Mouse (Mus musculus) embryo, embryonic 9.5 days (tissue): ENCODE measurements around the gene Nxph4.

ENCODE experiments used
- DNase-seq: peaks from one replicate; pipeline ENCODE4 v3.0.0-alpha.2; 2017; ENCODE audit errors: extremely low spot score

The Nxph4 gene

DNA sequence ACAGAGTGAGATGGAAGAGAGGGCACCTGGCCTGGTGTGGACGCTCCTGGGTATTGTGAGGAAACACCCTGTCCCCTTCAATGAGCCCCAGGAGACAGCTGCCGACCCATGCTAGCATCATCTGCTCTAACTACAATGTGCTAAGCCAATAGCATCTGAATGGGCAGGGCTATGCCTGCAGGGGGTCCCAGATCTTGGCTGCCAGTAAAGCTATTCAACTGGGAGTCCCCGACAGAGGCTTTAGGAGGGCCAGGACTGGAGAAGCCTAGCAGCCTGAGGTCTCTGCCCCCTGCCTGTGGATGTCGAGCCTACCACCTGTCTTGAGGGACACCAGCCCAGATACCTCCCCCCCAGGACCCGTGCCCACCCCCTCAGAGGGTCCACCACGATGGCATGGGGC is 8.4 kb upstream of the Nxph4 start:
- DNase-seq, result no peak

GRCm38 (mm10) chr10:127542084-127542483 is 7.7 kb upstream of the Nxph4 start:
- DNase-seq, result no peak

- no peak for DNase-seq
These were observed 7.2 kb upstream of the Nxph4 start for GRCm38 (mm10) chr10:127541510-127541909.

GRCm38 (mm10) chr10:127537854-127538583 is 3.7 kb upstream of the Nxph4 start:
- peak; percentile 65 for DNase-seq

GRCm38 (mm10) chr10:127536586-127537314 is 2.4 kb upstream of the Nxph4 start:
- peak; percentile 53 for DNase-seq

- DNase-seq, result no peak
These were observed 598 bp upstream of the Nxph4 start for GRCm38 (mm10) chr10:127534929-127535384.

GRCm38 (mm10) chr10:127531548-127531947 is 2.8 kb downstream of the Nxph4 start:
- no peak for DNase-seq

GRCm38 (mm10) chr10:127530945-127531344 is 3.4 kb downstream of the Nxph4 start:
- no peak for DNase-seq

DNA sequence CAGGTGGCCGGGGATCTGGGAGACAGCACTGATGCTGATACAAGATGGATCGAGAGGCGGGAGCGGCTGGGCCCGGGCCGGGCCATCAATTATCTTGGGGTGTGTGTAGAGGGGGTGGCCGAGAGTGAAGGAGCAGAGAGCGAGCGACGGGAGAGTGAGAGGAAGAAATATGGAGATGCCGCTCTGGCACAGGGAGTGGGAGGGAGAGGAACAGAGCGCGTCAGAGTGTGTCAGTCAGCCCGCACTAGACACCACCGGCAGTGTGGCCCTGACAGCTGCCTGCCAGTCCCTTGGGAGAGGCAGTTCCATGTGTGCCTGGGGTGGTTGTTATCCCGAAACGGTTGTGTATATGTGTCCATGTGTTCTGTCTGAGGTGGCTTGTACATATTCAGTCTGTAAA is 6.9 kb downstream of the Nxph4 start:
- no peak for DNase-seq

- peak; percentile 75 for DNase-seq
These were observed 7.7 kb downstream of the Nxph4 start for GRCm38 (mm10) chr10:127526681-127527080.

- DNase-seq, result no peak
These were observed 8.3 kb downstream of the Nxph4 start for GRCm38 (mm10) chr10:127526048-127526447.

DNA sequence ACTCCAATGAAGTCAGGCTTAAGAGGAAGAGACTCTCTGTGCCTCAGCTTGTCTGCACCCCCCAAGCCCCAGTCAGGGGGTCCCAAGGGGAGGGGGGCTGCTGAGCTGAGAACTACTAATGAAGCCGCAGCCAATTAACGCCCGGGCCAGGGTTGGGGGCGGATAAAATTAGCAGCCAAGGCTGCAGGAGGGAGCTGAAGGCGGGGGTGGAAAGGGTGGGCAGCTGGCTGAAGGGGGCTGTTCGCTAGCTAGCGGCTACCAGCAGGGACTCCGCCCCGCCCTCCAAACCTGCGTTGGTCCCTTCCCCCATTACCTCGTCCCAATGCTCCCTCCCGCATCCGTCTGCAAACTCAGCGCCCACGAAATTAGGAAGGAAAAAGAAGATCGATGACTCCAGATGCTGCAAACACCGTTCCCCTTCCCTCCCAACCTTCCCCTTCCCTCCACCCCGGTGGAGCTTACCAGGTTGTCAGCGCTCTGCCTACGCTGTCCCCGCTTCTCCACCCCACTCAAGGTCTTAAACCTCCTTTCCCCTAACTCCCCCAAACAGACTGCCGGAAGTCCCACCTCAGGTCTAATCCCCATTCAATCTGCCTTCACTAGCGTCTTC is 9.6 kb downstream of the Nxph4 start:
- DNase-seq, result no peak

DNA sequence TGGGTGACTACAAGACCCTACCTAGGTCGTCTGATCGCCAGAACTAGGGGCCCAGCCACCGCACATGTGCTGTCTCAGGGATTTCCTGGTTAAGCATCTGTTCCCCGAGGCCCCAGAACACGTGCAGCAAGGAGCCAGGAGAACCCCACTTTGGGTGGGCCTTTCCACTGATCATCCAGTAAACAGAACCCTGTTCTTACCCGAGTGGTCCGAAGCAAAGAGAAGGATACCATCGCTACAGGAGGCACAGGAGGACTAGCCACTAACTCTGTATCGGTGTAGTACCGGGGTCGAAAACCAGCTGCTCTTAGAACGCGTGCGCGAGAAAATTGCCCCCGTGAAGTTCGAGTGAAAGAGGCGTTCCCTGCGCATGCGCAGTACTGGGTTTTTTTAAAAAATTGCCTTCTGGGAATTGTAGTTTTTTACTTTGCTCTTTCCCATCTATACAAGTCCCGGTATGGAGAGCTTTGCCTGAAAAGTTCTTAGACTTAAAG is 12.2 kb downstream of the Nxph4 start, which contains the start of gene Shmt2:
Gene Shmt2, minus strand, starts transcription at position 357 of the 494 bp plus-strand sequence.
- peak; percentile 91 for DNase-seq

DNA sequence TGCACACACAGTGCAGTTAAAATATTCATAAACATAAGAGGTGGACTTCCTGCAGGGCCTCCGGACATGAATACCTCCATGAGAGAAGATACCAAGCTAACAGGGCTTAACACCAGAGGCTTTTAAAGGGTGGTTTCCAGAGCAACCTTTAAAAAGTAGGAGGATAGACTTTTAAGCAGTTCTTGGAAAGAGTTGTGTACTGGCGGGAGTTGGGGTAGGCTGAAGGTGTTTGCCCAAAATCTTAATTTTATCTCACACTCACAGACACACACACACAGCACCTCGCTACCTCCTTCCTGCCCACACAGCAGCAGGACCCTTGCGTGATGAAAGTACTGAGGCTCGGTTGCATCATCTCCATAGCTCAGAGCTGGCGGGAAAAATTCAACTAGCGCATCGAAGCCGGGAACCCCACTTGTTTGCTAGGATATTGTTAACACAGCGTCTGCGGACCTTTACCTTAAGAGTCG is 12.7 kb downstream of the Nxph4 start:
- DNase-seq, result no peak

DNA sequence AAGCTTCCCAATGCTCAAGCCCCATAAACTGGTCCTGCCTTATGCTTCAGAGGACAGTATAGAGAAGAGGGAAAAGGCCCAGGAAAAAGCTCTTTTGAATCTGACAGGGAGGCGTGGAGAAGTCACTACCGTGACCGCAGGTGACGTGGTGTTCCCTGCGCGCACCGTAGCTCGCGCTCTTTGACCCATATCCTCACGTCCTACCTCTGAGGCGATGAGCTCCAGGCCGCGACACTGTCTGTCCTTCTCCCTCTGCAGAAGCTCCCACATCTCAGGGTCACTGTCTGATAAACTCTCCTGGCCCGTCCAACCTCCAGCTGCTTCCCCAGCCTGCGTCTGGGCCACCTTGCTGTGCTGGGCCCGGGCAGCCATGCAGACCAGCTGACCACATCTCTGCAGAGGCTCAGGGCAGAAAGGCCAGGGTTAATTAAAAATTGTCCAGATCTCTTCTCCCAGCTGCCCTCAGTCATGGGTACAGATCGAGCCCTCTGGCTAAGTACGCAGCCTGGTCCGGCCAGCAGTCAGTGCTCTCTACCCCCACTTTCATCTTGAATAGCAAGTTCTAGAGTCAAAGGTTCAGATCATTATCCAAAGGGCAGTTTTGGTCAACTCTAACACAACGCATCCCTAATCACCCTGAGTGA is 13.5 kb downstream of the Nxph4 start:
- no peak for DNase-seq

- no peak for DNase-seq
These were observed 14.3 kb downstream of the Nxph4 start for GRCm38 (mm10) chr10:127519903-127520713.

GRCm38 (mm10) chr10:127519041-127519701 is 15.2 kb downstream of the Nxph4 start:
- DNase-seq, result no peak

DNA sequence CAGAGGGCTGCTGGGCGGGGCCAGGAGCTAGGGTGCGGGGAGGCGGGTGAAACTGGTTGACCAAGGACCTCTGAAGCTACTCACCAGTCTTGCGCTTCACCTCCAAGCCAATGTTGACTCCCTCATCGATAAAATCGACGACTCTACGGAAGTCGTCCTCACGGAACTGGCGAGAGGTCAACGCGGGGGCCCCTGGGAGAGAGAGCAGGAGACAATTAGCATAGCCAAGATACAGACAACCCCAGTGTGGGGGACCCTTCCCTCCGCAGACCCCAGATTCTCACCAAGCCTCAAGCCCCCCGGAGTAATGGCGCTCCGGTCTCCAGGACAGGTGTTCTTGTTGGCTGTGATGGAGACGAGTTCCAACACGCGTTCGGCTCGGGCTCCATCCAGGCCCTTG is 16.4 kb downstream of the Nxph4 start:
- no peak for DNase-seq

DNA sequence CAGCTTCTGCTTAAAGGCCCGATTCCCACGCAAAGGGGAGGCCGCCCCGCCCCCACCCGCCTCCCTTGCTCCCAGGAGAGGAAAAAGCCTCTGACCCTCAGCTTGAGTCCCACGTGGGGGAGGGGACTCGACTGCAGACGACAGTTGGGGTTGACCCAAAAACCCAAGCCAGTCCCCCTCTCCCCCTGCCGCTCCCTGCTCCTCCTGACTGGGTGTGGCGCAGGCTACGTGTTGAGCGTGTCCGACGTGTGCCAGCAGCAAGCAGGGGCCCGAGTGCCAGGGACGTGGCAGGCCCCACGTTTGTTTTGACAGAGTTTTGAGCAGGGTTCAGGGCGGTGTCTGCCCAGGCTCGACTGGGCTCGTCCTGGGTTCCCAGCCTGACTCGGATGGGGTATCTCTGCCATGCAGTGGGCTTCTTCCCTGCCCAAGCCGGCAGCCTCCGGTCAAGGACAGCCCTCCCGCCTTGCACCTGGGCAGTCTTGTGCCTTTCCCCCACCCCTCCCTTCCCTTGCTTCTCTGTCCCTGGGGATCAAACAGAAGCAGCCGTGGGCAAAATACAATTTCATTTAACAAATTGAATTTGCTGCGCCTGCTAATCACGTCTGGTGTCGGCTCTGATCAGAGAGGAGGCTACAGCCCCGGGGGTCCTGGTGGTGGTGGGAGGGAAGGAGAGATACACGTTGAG is 17.6 kb downstream of the Nxph4 start:
- peak; percentile 70 for DNase-seq

DNA sequence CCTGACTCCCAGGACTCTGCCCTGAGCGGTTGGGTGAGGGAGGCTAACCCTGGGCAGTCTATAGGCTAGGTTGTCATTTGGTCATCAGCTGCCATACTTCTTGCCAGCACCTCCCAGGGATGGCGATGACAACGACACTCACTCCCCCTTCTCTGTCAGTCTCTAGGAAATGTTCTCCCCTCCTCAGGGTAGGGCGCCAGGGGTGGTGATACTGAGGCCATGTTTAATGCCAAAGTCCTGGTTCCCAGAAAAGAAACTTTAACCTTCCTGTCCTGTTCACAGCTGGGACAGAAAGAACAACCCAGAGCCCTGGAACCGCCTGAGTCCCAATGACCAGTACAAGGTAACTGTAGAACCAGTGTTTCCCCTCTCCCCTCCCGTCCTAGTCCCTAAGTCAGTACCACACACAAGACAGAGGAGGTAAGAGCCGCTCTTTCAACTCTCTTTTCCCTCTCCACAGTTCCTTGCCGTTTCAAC is 18.3 kb downstream of the Nxph4 start:
- no peak for DNase-seq
